Mouse (Mus musculus) megakaryocyte-erythroid progenitor cell, adult 5-6 weeks (primary cell): ENCODE data around the gene Abtb1. TPM values are rescaled to one million over a fixed set of nuclear protein-coding genes. Genes with fewer than 3 reads are reported as not detected.

Source experiments
- ATAC-seq: replicated peaks from 2 replicates; pipeline ENCODE4 v1.8.0; 2016; ENCODE audit warnings: mild to moderate bottlenecking, inconsistent platforms; ENCODE audit not compliant: severe bottlenecking, poor library complexity, low FRiP score, low TSS enrichment
- total RNA-seq, 2 experiments: library from RNA; stranded (forward) in 1 of 2; stranded (reverse) in 1 of 2; fragments of 200-1000, 215-1000 nt in 1 of 2; fragments of >200 nt in 1 of 2; fragmentation: Nextera tagmentation in 1 of 2; gene quantifications; 2 replicates each; pipeline ENCODE4 v1.2.3; 2014 to 2017

The Abtb1 gene
- total RNA-seq, 2 experiments from 2014 or later: 16.9 to 44.0 TPM

- ATAC-seq: peak; percentile 50
Measured at GRCm38 (mm10) chr6:88833340-88834140, 8.2 kb downstream of the Abtb1 start.

GRCm38 (mm10) chr6:88832663-88833062 is 9.1 kb downstream of the Abtb1 start:
- peak; percentile 33; the same call in 1 of the 2 replicates for ATAC-seq

DNA sequence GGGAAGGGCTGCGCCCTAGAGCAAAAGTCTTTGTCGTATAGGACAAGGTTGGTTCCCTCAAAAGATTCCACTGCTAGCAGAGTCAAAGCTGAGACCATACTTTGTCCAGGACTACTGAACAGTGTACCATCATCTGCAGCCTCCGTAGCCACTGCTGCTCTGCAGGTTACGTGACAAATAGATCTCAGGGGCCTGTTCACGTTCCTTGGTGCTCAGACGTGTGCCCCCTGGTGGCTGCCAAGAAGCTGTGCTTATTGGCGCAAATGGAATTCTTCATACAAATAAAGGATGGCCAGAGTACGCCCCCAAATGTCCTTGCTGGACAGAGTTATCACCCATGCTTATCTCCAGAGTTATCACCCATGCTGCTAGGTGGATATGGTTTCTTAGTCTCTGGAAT is 10.3 kb downstream of the Abtb1 start:
- peak; percentile 19; the same call in 1 of the 2 replicates for ATAC-seq

- ATAC-seq: no peak
Measured at GRCm38 (mm10) chr6:88830112-88830702, 11.6 kb downstream of the Abtb1 start.

GRCm38 (mm10) chr6:88829579-88829978 is 12.2 kb downstream of the Abtb1 start:
- ATAC-seq: no peak

GRCm38 (mm10) chr6:88828206-88829009 is 13.4 kb downstream of the Abtb1 start:
- no peak for ATAC-seq

- peak; percentile 19; the same call in 1 of the 2 replicates for ATAC-seq
Measured at GRCm38 (mm10) chr6:88827395-88828205, 14.2 kb downstream of the Abtb1 start.

- no peak for ATAC-seq
Measured at GRCm38 (mm10) chr6:88826965-88827364, 14.8 kb downstream of the Abtb1 start.

DNA sequence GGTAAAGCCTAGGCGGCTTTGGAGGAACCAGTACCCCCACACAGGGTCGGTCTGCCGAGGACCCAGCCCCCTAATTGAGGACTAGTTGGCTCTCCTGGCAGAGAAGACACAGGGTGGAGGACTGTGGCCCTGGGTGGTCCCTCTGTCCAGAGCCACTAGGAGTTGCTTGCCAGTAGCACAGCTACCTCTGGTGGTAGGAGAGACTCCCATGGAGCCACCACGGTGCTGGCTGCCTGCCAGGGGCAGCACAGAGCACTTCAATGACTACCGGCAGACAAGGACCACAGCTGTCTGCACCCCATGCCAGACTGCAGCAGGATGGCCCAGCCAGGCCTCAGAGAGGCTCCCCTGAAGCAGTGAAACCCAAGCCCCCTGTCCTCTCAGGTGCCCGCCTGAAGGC is 15.2 kb downstream of the Abtb1 start:
- peak; percentile 51 for ATAC-seq

- ATAC-seq: no peak
Measured at GRCm38 (mm10) chr6:88826088-88826487, 15.7 kb downstream of the Abtb1 start.

DNA sequence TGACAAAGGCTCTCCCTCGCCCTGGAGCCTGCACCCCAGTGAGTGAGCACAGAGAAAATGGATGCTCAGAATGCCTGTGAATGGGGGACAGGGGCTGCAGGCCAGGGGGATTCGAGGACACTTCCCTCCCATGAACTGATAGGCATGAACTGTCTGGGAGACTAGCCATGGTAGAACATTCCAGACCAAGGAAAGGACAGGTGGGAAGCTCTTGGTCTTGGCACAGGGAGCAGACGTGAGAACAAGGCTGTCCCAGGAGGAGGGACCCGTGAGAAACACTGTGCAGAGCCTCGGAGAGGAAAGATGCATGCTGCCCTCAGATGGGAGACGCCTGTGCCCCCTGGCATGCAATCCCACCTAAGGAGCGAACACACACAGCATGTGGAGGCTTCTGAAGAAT is 17.6 kb downstream of the Abtb1 start:
- no peak for ATAC-seq

DNA sequence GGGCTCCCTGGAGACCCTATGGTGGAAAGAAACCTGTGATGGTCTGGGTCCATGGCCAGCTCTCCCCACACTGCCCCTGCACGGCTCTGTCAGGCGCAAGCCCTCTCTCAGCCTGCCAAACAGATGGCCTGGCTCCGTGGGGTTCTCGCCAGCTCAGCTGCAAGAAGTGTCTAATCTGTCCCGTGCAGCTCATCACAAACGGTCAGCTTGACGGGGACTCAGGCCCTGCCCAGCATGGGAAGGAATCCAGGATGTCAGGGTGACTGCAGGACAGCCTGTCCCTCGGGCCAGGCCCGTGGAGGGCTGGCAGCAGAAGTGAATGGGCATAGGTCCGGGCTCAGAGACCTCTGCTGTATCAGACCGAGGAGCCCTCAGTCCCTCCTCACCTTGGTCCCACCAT is 19.9 kb downstream of the Abtb1 start:
- ATAC-seq: no peak

DNA sequence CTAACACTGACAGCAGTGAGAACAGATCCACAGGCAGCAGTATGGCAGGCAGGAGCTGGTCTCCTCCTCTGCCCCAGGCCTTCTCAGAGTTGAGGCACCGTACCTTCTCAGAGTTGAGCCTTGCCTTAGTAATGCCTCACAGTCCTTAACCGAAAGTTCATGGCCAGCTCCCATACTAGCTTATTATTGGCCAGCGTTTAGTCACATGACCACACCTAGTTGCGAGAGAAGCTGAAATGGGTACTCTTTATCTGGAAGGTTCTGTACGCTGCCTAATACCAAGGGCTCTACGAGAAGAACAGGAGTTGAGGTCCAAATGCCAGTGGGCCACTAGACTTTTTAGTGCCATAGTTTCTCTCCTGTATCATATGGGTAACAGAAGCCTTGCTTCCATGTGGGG is 20.5 kb downstream of the Abtb1 start:
- no peak for ATAC-seq

DNA sequence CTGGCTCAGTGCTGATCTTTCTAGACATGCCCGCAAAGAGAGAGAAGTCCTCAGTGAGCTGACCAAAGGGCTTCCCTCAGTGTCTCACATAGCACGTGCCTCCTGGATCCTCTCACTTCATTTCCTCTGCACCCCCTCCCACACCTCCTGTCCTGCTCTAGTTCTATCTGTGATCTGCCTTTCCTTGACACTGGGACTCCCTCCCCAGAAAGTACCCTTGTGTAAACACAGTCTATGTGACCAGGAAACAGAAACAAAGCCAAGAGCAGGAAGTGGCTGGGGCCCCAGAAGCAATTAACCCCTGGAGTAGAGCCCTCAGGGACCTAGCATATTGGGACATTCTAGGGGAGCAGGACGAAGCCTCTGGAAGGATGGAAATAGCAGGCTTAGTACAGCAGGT is 20.9 kb downstream of the Abtb1 start:
- no peak for ATAC-seq

DNA sequence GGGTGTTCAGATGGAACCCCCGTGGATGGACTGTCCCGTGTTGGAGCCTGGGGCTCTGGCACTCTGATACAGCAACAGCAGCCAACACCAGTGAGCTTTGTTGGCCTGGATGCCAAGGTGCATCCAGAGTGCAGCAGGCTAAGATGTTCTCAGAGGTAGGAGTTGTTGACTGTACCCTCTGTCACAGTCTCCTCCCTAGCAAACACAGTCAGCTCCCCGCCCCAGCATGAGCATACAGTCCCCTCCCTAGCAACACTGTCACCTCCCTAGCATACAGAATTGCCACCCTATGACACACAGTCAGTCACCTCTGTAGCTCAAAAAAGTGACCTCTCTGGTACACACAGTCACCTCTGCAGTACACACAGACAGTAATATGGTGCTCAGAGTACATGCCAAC is 24.9 kb downstream of the Abtb1 start:
- no peak for ATAC-seq

- no peak for ATAC-seq
Measured at GRCm38 (mm10) chr6:88815489-88815888, 26.3 kb downstream of the Abtb1 start.

GRCm38 (mm10) chr6:88815036-88815435 is 26.7 kb downstream of the Abtb1 start:
- ATAC-seq: no peak

DNA sequence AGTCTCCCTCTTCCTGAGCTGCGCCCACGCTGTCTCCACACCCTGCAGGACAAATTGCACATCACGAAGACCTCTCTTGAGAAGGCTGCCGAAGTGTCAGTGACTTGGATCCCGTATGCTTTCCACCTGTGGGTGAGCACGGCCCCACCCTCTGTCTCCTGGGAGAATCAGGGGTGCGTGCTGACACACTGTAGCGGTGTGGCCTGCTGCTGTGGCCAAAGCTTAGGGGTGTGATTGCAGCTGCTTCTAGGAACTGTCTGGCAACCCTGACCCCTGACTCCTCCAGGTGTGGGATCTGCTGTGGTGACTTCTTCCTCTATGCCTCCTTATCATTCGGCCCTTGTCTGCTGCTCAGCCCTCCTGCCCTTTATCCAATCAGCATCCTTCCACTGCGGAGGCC is 28.0 kb downstream of the Abtb1 start:
- no peak for ATAC-seq

DNA sequence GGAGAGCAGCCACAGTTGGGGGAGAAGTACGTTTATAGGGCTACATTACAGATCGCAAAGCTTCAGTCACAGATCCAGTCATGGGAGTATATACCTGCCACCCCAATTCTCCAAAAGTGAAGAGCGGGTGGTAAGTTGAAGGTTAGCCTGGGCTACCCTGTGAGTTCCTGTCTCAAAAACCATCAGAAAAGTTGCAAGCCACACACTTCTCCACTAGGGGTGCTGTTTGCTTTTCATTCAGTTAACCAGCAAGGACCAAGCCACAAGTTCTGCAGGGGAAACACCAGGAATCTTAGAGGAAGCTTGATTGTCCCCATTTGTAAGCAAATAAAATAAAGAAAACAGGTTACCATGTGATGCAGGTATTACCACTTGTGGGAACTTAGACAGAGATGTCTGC is 28.9 kb downstream of the Abtb1 start:
- ATAC-seq: peak; percentile 53; the same call in 1 of the 2 replicates
